Comparison of ENCODE assay signal across 12 mouse cellular contexts in the genomic region with DNA sequence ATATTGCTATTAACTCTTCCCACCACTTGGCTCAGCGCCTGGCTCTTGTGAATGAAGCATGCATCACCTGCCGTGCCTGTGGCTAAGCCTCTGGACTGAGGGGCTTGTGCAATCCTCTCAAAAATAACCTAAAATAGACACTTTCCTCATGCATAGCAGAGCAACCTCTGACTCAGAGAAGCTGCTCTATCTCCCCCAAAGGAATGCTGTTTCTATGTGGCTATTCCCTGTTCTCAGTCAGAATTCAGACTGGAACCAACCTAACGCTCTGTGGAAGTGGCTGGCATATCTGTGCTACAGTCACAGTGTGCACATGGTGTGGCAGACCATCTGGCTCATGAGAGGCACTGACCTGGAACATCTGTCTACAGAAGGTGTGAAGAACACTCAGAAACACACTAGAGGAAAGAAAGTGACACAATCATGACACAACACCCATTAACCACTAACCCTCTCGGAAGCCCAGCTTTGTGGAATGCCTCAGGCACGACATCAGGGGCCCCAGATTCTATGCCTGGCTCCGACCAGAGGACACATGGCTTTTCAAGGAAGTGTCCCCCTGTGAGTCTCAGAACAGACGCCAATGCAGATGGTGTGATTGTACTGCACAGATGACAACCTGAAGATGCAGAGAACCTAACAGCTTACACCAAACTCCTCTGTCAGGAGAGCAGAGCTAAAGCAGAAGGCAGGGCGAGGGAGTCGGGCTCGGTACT.
DNase-seq lines count a peak whose midpoint lies in the region; ATAC-seq lines count a peak whose summit lies in the region.
"Had no signal": no experiment of that assay in that cellular context is flagged by ENCODE, and none has a peak within 500 bp of the region (broad histone marks: within the 10 kb centered on the region; RNA-seq: fewer than 3 reads in every experiment).

No protein-coding gene starts in this region.

- no peak overlapping the region for H3K9ac ChIP-seq in embryonic facial prominence, embryonic 14.5 days (ENCODE audit: low read depth, low read length)
- H3K9ac ChIP-seq in midbrain, embryonic 11.5 days (ENCODE audit: low read length) = no peak overlapping the region
- no peak overlapping the region for H3K9ac ChIP-seq in hindbrain, embryonic 14.5 days
- H3K9ac ChIP-seq: limb, embryonic 15.5 days had no signal

- peak; percentile 21 for DNase-seq in embryonic facial prominence, embryonic 14.5 days (ENCODE audit: low spot score)
- no peak for DNase-seq in embryonic facial prominence, embryonic 10.5 days (ENCODE audit: low spot score)
- peak; percentile 79 for DNase-seq in midbrain, embryonic 11.5 days (ENCODE audit: low spot score, missing footprints)
- no peak for DNase-seq in midbrain, embryonic 10.5 days (ENCODE audit: low spot score)
- no peak for DNase-seq in hindbrain, embryonic 14.5 days (ENCODE audit: low spot score)
- peak; percentile 49 for DNase-seq in retina, embryonic 14.5 days (ENCODE audit: low spot score)
- DNase-seq in embryo, embryonic 11 days = no peak
- DNase-seq in liver = no peak
- DNase-seq: cerebellum, postnatal 25 days; gastrocnemius, postnatal 25 days had no signal

- H3K27ac ChIP-seq in embryonic facial prominence, embryonic 14.5 days (replicated peaks; ENCODE audit: low read depth, low read length) = no peak overlapping the region
- no peak overlapping the region for H3K27ac ChIP-seq in embryonic facial prominence, embryonic 10.5 days (replicated peaks)
- no peak overlapping the region for H3K27ac ChIP-seq in midbrain, embryonic 11.5 days (ENCODE audit: low read depth, low read length)
- H3K27ac ChIP-seq in midbrain, embryonic 10.5 days (replicated peaks) = no peak overlapping the region
- H3K27ac ChIP-seq in hindbrain, embryonic 14.5 days = peak overlapping the region; percentile 18; the same call in 1 of the 2 replicates
- H3K27ac ChIP-seq: limb, embryonic 15.5 days had no signal

- H3K4me2 ChIP-seq in embryonic facial prominence, embryonic 14.5 days (ENCODE audit: low read depth, low read length) = no peak overlapping the region
- no peak overlapping the region for H3K4me2 ChIP-seq in midbrain, embryonic 11.5 days
- no peak overlapping the region for H3K4me2 ChIP-seq in hindbrain, embryonic 14.5 days (replicated peaks)
- H3K4me2 ChIP-seq: limb, embryonic 15.5 days had no signal

- no peak for ATAC-seq in embryonic facial prominence, embryonic 14.5 days (ENCODE audit: low read depth)
- ATAC-seq in midbrain, embryonic 11.5 days (ENCODE audit: low FRiP score) = no peak
- ATAC-seq in hindbrain, embryonic 14.5 days (ENCODE audit: low FRiP score) = peak; percentile 66; the same call in 1 of the 2 replicates
- ATAC-seq: intestine, postnatal 0 days had no signal

- H3K27me3 ChIP-seq in embryonic facial prominence, embryonic 14.5 days (replicated peaks; ENCODE audit: control insufficient read depth, insufficient read depth, low read length) = no peaks in the 10 kb centered on the region
- H3K27me3 ChIP-seq in embryonic facial prominence, embryonic 10.5 days (replicated peaks; ENCODE audit: low read depth, poor library complexity, severe bottlenecking) = no peaks in the 10 kb centered on the region
- H3K27me3 ChIP-seq in midbrain, embryonic 11.5 days (ENCODE audit: control insufficient read depth, insufficient read depth, low read length) = no peaks in the 10 kb centered on the region
- H3K27me3 ChIP-seq in midbrain, embryonic 10.5 days (ENCODE audit: low read depth, poor library complexity, severe bottlenecking) = no peaks in the 10 kb centered on the region
- H3K27me3 ChIP-seq in hindbrain, embryonic 14.5 days (ENCODE audit: control insufficient read depth, insufficient read depth, low read length) = no peaks in the 10 kb centered on the region
- H3K27me3 ChIP-seq: limb, embryonic 15.5 days had no signal

- H3K9me3 ChIP-seq in embryonic facial prominence, embryonic 14.5 days (ENCODE audit: control insufficient read depth, low read length) = no peaks in the 10 kb centered on the region
- H3K9me3 ChIP-seq in embryonic facial prominence, embryonic 10.5 days = no peaks in the 10 kb centered on the region
- no peaks in the 10 kb centered on the region for H3K9me3 ChIP-seq in midbrain, embryonic 11.5 days (ENCODE audit: control insufficient read depth, low read length)
- H3K9me3 ChIP-seq in midbrain, embryonic 10.5 days (replicated peaks) = no peaks in the 10 kb centered on the region
- H3K9me3 ChIP-seq in hindbrain, embryonic 14.5 days (ENCODE audit: control insufficient read depth, low read length) = no peaks in the 10 kb centered on the region
- H3K9me3 ChIP-seq: limb, embryonic 15.5 days had no signal

- no peaks in the 10 kb centered on the region for H3K36me3 ChIP-seq in embryonic facial prominence, embryonic 14.5 days (ENCODE audit: control insufficient read depth, insufficient read depth, low read length)
- no peaks in the 10 kb centered on the region for H3K36me3 ChIP-seq in embryonic facial prominence, embryonic 10.5 days (replicated peaks)
- H3K36me3 ChIP-seq in midbrain, embryonic 11.5 days (ENCODE audit: control insufficient read depth, insufficient read depth, low read length) = no peaks in the 10 kb centered on the region
- H3K36me3 ChIP-seq in midbrain, embryonic 10.5 days = no peaks in the 10 kb centered on the region
- no peaks in the 10 kb centered on the region for H3K36me3 ChIP-seq in hindbrain, embryonic 14.5 days (replicated peaks; ENCODE audit: control insufficient read depth, insufficient read depth)
- H3K36me3 ChIP-seq: limb, embryonic 15.5 days had no signal

- no peaks in the 10 kb centered on the region for H3K4me1 ChIP-seq in embryonic facial prominence, embryonic 14.5 days (ENCODE audit: control insufficient read depth, insufficient read depth, low read length)
- H3K4me1 ChIP-seq in embryonic facial prominence, embryonic 10.5 days = no peaks in the 10 kb centered on the region
- no peaks in the 10 kb centered on the region for H3K4me1 ChIP-seq in midbrain, embryonic 11.5 days (ENCODE audit: control insufficient read depth, insufficient read depth, low read length)
- peaks cover 11% of the 10 kb centered on the region; the same call in 1 of the 2 replicates for H3K4me1 ChIP-seq in midbrain, embryonic 10.5 days
- H3K4me1 ChIP-seq in hindbrain, embryonic 14.5 days (replicated peaks; ENCODE audit: control insufficient read depth, insufficient read depth, low read length) = no peaks in the 10 kb centered on the region
- H3K4me1 ChIP-seq: limb, embryonic 15.5 days had no signal

- H3K4me3 ChIP-seq in embryonic facial prominence, embryonic 14.5 days (ENCODE audit: low read depth, low read length) = no peak overlapping the region
- no peak overlapping the region for H3K4me3 ChIP-seq in embryonic facial prominence, embryonic 10.5 days
- no peak overlapping the region for H3K4me3 ChIP-seq in midbrain, embryonic 11.5 days (ENCODE audit: low read depth, low read length)
- H3K4me3 ChIP-seq in midbrain, embryonic 10.5 days = no peak overlapping the region
- H3K4me3 ChIP-seq in hindbrain, embryonic 14.5 days (replicated peaks; ENCODE audit: low read length) = no peak overlapping the region
- H3K4me3 ChIP-seq: limb, embryonic 15.5 days had no signal

- WGBS in embryonic facial prominence, embryonic 14.5 days = 67% methylated on average over 10 of the region's 10 CpGs
- WGBS in embryonic facial prominence, embryonic 10.5 days = 72% methylated on average over 10 of the region's 10 CpGs
- WGBS in midbrain, embryonic 11.5 days = 79% methylated on average over 10 of the region's 10 CpGs
- WGBS in midbrain, embryonic 10.5 days = 80% methylated on average over 10 of the region's 10 CpGs
- 65% methylated on average over 10 of the region's 10 CpGs for WGBS in hindbrain, embryonic 14.5 days

Comparison
In these comparisons a context has a peak if more than half of its experiments do, and no peak if none do; other contexts are left out.
1. DNase-seq: peak in embryonic facial prominence, embryonic 14.5 days (single experiment), midbrain, embryonic 11.5 days (single experiment) and retina, embryonic 14.5 days (single experiment); none in embryonic facial prominence, embryonic 10.5 days (single experiment), midbrain, embryonic 10.5 days (single experiment), hindbrain, embryonic 14.5 days (single experiment), embryo, embryonic 11 days (single experiment) and liver (single experiment).